Mouse (Mus musculus): Measurements from ENCODE around the gene 5330417C22Rik.

GRCm38 (mm10) chr3:108563309-108563708, 27.0 kb upstream of the 5330417C22Rik start:
- TF ChIP-seq CTCF (IDR thresholded peaks at IDR 0.05) (peak; percentile 86), POLR2A (IDR thresholded peaks at IDR 0.05; ENCODE audit: insufficient read depth, low read depth, low read length) (peak; percentile 58), EP300 (IDR thresholded peaks at IDR 0.05; ENCODE audit: insufficient read depth, low read depth, low read length) (no peak)
